Mouse (Mus musculus): ENCODE measurements around the gene Rps3a1. TPM values are rescaled to one million over a fixed set of nuclear protein-coding genes. Genes with fewer than 3 reads are reported as not detected.

The Rps3a1 gene
- polyA plus RNA-seq (2015; fragmentation: Nextera tagmentation; extraction: Ambion mirVana) = 1,167 and 1,218 TPM in 2 replicates

DNA sequence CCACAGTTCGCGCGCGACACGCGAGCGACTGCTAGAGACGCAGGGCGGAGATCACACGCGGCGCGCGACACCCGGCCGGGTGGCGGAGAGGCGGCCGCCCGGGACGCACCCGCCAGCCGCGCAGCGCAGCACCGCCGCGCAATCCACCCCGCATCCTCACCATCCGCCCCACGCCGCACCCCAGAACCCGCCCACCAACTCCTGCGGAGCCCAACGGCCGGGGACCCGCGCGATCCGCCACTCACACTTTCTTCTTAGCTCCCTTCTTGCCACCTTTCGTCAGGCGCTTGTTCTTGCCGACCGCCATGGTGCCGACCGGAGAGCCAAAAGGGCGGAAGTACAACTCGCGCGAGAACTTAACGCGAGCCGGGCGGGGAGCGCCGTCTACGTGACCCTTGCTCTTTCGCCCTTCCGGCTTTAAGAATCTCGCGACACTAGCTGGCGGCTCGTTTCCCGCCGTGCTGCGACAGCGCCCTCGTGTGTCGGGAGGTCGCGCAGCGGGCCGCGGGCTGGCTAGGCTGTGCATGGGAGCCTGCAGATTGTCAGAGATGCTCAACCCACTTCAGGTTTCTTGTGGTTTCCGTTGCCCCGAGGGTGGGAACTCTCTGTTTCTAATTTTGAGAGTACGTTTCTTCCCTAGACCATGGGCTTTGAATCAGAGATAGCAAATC lies at the start of gene Rps3a1:
Gene Rps3a1, minus strand, starts transcription at position 440 of the 671 bp plus-strand sequence.

Other genes starting within 250 kb of the Rps3a1 start
- gene Sh3d19, start 171.6 kb downstream of the Rps3a1 start, polyA plus RNA-seq (2015; fragmentation: Nextera tagmentation; extraction: Ambion mirVana) = 62.1 and 75.8 TPM in 2 replicates
- gene Prss48, start 140.2 kb downstream of the Rps3a1 start, polyA plus RNA-seq (2015; fragmentation: Nextera tagmentation; extraction: Ambion mirVana) = not detected in 2 replicates
- 2.3 and 2.5 TPM in 2 replicates for gene Lrba, start 82.0 kb upstream of the Rps3a1 start, polyA plus RNA-seq (2015; fragmentation: Nextera tagmentation; extraction: Ambion mirVana)

All from urinary bladder, postnatal 0 days (tissue).